ENCODE assay signal across 17 mouse cellular contexts in genomic region chr11:69976271-69976670, GRCm38 (mm10).
"Had no signal": no experiment of that assay in that cellular context is flagged by ENCODE, and none has a peak within 500 bp of the region (broad histone marks: within the 10 kb centered on the region; RNA-seq: fewer than 3 reads in every experiment).

No protein-coding gene starts in this region.

- H3K9ac ChIP-seq: neural tube, embryonic 12.5 days; neural tube, embryonic 13.5 days; neural tube, embryonic 15.5 days; stomach, embryonic 15.5 days had no signal

- H3K4me3 ChIP-seq: neural tube, embryonic 12.5 days; neural tube, embryonic 13.5 days; neural tube, embryonic 15.5 days; stomach, embryonic 15.5 days had no signal

- H3K4me1 ChIP-seq: stomach, embryonic 15.5 days had no signal

- H3K27ac ChIP-seq: neural tube, embryonic 12.5 days; neural tube, embryonic 13.5 days; neural tube, embryonic 15.5 days; stomach, embryonic 15.5 days; stomach, postnatal 0 days had no signal

- DNase-seq: retina, postnatal 1 day; right cerebral cortex, adult 18-20 months; right cerebral cortex, postnatal 14 days; right cerebral cortex, postnatal 25 days; right cerebral cortex, postnatal 4 days; spleen, adult 18-20 months; thymus, adult 18-20 months; thymus, adult 2 months; thymus, postnatal 14 days; thymus, postnatal 25 days; thymus, postnatal 36 days; thymus, postnatal 4 days had no signal

- H3K4me2 ChIP-seq: neural tube, embryonic 12.5 days; neural tube, embryonic 13.5 days; neural tube, embryonic 15.5 days; stomach, embryonic 15.5 days had no signal

- H3K9me3 ChIP-seq: neural tube, embryonic 12.5 days; neural tube, embryonic 13.5 days; neural tube, embryonic 15.5 days; stomach, embryonic 15.5 days had no signal

- H3K27me3 ChIP-seq: neural tube, embryonic 12.5 days; neural tube, embryonic 13.5 days; neural tube, embryonic 15.5 days; stomach, embryonic 15.5 days had no signal
